Mouse (Mus musculus) layer of hippocampus, postnatal 10 days (tissue): ENCODE measurements around the gene Epha10. TPM values are rescaled to one million over a fixed set of nuclear protein-coding genes. Genes with fewer than 3 reads are reported as not detected.

Experiments used
- DNase-seq, 2 experiments: peaks; one replicate each; pipeline ENCODE4 v3.0.0; 2021; ENCODE audit warnings: low spot score in 2 of 2
- total RNA-seq, 2 experiments: library from RNA; stranded (reverse); gene quantifications; 2 replicates each; pipeline ENCODE4 v1.2.3; 2021

The Epha10 gene
- total RNA-seq, 2 experiments from 2014 or later: 12.8 to 16.9 TPM

GRCm38 (mm10) chr4:124964912-124965599 is 84.4 kb downstream of the Epha10 start:
- DNase-seq: no peak

Other genes with a start within 250 kb of the Epha10 start
- gene Pou3f1, start 224.1 kb upstream of the Epha10 start, total RNA-seq: 10 to 100 TPM; 48.6 to 55.5 TPM
- gene Utp11, start 187.3 kb upstream of the Epha10 start, total RNA-seq: 10 to 100 TPM; 17.8 to 18.5 TPM
- 1 to 10 TPM; 4.3 to 5.0 TPM for gene Fhl3, start 180.2 kb upstream of the Epha10 start, total RNA-seq
- gene Sf3a3, start 166.1 kb upstream of the Epha10 start, total RNA-seq: 10 to 100 TPM; 36.8 to 41.3 TPM
- 10 to 100 TPM; 37.8 to 38.9 TPM for gene Inpp5b, start 139.0 kb upstream of the Epha10 start, total RNA-seq
- 10 to 100 TPM; 20.6 to 24.1 TPM for gene Mtf1, start 78.8 kb upstream of the Epha10 start, total RNA-seq
- gene Yrdc, start 30.2 kb upstream of the Epha10 start, total RNA-seq: 10 to 100 TPM; 24.5 to 26.6 TPM
- 100 to 1,000 TPM; 107 to 115 TPM for gene 1110065P20Rik, start 29.7 kb upstream of the Epha10 start, total RNA-seq
- gene Maneal, start 18.7 kb upstream of the Epha10 start, total RNA-seq: 10 to 100 TPM; 43.5 to 48.3 TPM
- 10 to 100 TPM; 19.0 to 21.8 TPM for gene 9930104L06Rik, start 56.1 kb downstream of the Epha10 start, total RNA-seq
- 1 to 10 TPM; 5.4 to 6.2 TPM for gene Cdca8, start 58.4 kb downstream of the Epha10 start, total RNA-seq
- 10 to 100 TPM; 13.7 to 16.4 TPM for gene Rspo1, start 105.5 kb downstream of the Epha10 start, total RNA-seq
- gene Gnl2, start 135.7 kb downstream of the Epha10 start, total RNA-seq: 10 to 100 TPM; 73.5 to 74.9 TPM
- 1 to 10 TPM; 1.4 to 1.6 TPM for gene Dnali1, start 184.8 kb downstream of the Epha10 start, total RNA-seq
- 10 to 100 TPM; 12.9 TPM for gene Snip1, start 185.8 kb downstream of the Epha10 start, total RNA-seq
- gene Meaf6, start 204.2 kb downstream of the Epha10 start, total RNA-seq: 100 to 1,000 TPM; 130 to 134 TPM
- gene Zc3h12a, start 246.9 kb downstream of the Epha10 start, total RNA-seq: under 1 TPM; 0.42 to 0.80 TPM